Mouse (Mus musculus) cortical plate, adult 2 months (tissue): ENCODE data around the gene Nrg3. TPM values are rescaled to one million over a fixed set of nuclear protein-coding genes. Genes with fewer than 3 reads are reported as not detected.

Experiments
- H3K27ac ChIP-seq: fragments of 200-500 bp; 2 replicates; pipeline ENCODE4 v1.5.1; 2012; ENCODE audit warnings: low read length, control low read depth, inconsistent platforms; ENCODE audit not compliant: insufficient read depth
- H3K4me1 ChIP-seq: fragments of 200-500 bp; 2 replicates; pipeline ENCODE4 v1.6.1; 2011; ENCODE audit warnings: low read length; ENCODE audit not compliant: control insufficient read depth, insufficient read depth
- H3K4me3 ChIP-seq: fragments of 200-500 bp; 2 replicates; pipeline ENCODE4 v1.5.1; 2011; ENCODE audit warnings: mild to moderate bottlenecking, low read length, control low read depth; ENCODE audit not compliant: insufficient read depth
- CTCF ChIP-seq: fragments of 200-500 bp; IDR thresholded peaks from 2 replicates; pipeline ENCODE4 v1.5.1; 2011; ENCODE audit warnings: mild to moderate bottlenecking, control low read depth, low read length; ENCODE audit not compliant: insufficient read depth; ENCODE audit errors: extremely low read depth
- POLR2A ChIP-seq: fragments of 200-500 bp; IDR thresholded peaks from 2 replicates; pipeline ENCODE4 v1.6.1; 2011; ENCODE audit warnings: mild to moderate bottlenecking, low read length, control low read depth; ENCODE audit not compliant: insufficient read depth; ENCODE audit errors: extremely low read depth
- polyA plus RNA-seq: library from polyadenylated mRNA; depleted of rRNA; stranded (reverse); fragments of >200 nt; gene quantifications from 2 replicates; pipeline ENCODE4 v1.2.3, GENCODE M21; 2012

Gene Nrg3
- polyA plus RNA-seq, 1 experiment, result 33.3 TPM

GRCm38 (mm10) chr14:38594297-38594696 is 878.6 kb downstream of the Nrg3 start:
- no peak overlapping the region for H3K4me3 ChIP-seq
- H3K27ac ChIP-seq, result no peak overlapping the region
- H3K4me1 ChIP-seq, result peaks cover 2% of the 10 kb centered on the region; the same call in 1 of the 2 replicates
- TF ChIP-seq CTCF, result peak; percentile 10; the same call in 1 of the 2 replicates
- TF ChIP-seq POLR2A, result no peak

DNA sequence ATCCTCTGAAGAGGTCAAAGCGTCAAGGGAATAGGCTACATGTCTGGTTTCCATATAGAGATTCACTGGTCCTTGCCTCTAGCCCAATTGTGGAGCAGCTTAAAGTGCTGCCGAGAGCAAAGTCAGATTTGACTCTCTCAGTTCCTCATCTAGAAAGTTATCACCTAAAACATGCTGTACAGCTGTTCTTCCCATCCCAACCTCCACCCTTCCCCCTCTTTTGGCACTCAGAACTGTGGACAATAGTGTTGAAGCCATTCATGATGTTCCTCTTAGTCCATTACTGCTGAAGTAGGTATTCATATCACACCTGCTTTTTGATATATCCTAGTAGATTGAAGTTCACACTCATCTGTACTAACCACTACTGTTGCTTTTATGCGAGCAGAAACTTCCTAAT is 896.1 kb downstream of the Nrg3 start:
- no peaks in the 10 kb centered on the region for H3K4me1 ChIP-seq

DNA sequence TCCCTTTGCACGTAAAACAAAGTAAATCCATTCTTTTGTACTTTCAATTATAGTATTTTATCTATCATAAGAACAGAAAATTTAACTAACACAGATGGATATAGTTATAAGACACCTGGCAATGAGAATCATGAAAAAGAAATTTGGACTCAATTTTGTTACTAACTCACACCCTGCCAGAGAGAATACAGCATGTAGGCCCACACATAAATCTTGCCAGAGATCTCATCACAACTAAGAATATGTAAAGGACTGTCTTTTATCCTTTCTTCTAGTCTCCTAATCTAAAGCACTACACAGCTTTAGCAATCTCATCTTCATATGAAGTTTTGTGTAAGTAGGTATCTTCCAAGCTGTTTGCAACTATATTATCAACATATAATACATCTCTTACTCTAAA is 904.7 kb downstream of the Nrg3 start:
- H3K4me1 ChIP-seq, result no peaks in the 10 kb centered on the region; the same call in 1 of the 2 replicates
- H3K4me3 ChIP-seq, result no peak overlapping the region
- no peak for TF ChIP-seq CTCF
- TF ChIP-seq POLR2A, result no peak
- H3K27ac ChIP-seq, result no peak overlapping the region

More for the DNA sequence above, 896.1 kb downstream of the Nrg3 start:
- TF ChIP-seq POLR2A, result no peak
- H3K27ac ChIP-seq, result no peak overlapping the region
- no peak overlapping the region for H3K4me3 ChIP-seq

GRCm38 (mm10) chr14:38566182-38566581 is 906.7 kb downstream of the Nrg3 start:
- Histone ChIP-seq H3K4me3 (no peak overlapping the region), H3K4me1 (no peaks in the 10 kb centered on the region; the same call in 1 of the 2 replicates), H3K27ac (no peak overlapping the region)
- TF ChIP-seq POLR2A (no peak), CTCF (no peak)

DNA sequence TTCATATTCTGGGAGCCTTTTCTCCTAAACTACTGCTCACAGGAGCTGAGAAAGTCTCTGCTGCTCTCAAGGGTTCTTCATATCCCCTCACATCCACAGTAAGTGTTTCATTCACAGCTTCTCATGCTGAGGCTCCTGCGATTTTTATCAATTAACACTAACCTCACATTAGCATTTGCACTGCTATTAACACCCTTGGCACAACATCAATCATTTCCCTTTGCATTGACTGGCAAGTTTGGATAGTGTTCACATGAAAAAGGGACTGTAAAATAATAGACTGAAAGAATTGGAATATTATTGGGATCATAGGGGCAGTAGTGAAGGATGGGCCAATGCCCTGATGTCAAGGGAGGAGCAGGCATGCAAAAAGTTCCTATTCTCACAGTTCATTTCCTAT is 918.3 kb downstream of the Nrg3 start:
- H3K4me3 ChIP-seq, result no peak overlapping the region
- TF ChIP-seq POLR2A (no peak), CTCF (no peak)
- no peaks in the 10 kb centered on the region for H3K4me1 ChIP-seq
- H3K27ac ChIP-seq, result no peak overlapping the region

GRCm38 (mm10) chr14:38547257-38547656 is 925.6 kb downstream of the Nrg3 start:
- H3K27ac ChIP-seq, result no peak overlapping the region
- H3K4me3 ChIP-seq, result no peak overlapping the region
- peaks cover 2% of the 10 kb centered on the region; the same call in 1 of the 2 replicates for H3K4me1 ChIP-seq
- TF ChIP-seq CTCF (no peak), POLR2A (no peak)

DNA sequence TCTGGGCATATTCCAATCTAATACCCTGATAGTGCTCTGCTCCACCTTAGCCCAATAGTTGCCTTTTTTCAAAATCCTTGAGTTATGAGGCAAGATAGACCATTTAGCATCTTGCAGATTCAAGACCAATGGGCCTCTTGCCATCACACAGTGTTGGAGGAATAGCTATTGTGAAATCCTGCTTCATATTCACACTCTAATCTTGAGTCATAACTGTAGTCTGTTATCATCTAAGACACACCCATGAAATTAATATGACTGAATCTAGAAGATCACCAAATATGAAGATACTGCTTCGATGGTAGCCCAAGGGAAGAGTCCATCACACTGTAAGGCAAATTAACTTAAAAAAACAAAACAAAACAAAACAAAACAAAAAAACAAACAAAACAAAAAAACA is 937.7 kb downstream of the Nrg3 start:
- H3K4me1 ChIP-seq, result no peaks in the 10 kb centered on the region
- H3K4me3 ChIP-seq, result no peak overlapping the region
- H3K27ac ChIP-seq, result no peak overlapping the region
- TF ChIP-seq CTCF, result no peak
- no peak for TF ChIP-seq POLR2A

GRCm38 (mm10) chr14:38533495-38533894 is 939.4 kb downstream of the Nrg3 start:
- H3K4me1 ChIP-seq, result no peaks in the 10 kb centered on the region
- H3K4me3 ChIP-seq, result no peak overlapping the region
- H3K27ac ChIP-seq, result no peak overlapping the region
- no peak for TF ChIP-seq CTCF
- TF ChIP-seq POLR2A, result no peak

DNA sequence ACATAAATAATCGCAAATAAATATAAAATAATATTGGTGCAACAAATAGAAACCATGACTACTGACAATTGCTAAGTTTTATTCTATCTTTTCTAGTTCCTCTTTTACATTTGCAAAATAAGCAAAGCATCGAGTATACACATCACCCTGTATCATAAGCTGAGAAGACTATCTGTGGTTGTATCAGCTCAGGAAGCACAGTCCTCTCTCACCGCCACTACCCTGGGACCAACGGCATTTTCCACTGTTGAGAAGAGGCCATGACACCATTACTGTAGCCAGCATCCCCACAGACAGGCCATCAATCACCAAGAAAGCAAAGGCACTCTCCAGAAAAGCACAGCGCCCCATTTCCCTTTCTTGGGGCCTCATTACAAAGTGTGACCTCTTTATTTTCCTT is 956.7 kb downstream of the Nrg3 start:
- H3K27ac ChIP-seq, result no peak overlapping the region
- no peaks in the 10 kb centered on the region for H3K4me1 ChIP-seq
- no peak for TF ChIP-seq POLR2A
- no peak for TF ChIP-seq CTCF
- no peak overlapping the region for H3K4me3 ChIP-seq

DNA sequence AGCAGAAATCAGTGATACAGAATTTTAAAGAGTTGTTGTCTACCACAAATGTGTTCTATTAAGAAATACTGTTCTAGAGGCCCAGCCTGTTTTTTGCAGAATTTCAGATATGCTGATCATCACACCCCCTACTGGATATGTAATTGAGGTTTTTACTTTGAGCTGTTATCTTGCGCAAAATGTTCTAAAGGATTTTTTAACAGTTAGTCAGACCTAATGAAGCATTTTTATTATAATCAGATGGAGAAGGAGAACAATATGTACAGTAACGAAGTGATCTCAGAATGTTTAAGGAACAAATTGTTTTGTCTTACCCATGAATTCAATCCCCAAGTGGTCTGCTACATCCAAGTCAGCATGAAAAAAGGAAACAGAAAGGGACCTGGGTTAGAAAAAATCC is 963.9 kb downstream of the Nrg3 start:
- H3K27ac ChIP-seq, result no peak overlapping the region
- no peak overlapping the region for H3K4me3 ChIP-seq
- no peaks in the 10 kb centered on the region for H3K4me1 ChIP-seq
- TF ChIP-seq CTCF (no peak), POLR2A (no peak)

DNA sequence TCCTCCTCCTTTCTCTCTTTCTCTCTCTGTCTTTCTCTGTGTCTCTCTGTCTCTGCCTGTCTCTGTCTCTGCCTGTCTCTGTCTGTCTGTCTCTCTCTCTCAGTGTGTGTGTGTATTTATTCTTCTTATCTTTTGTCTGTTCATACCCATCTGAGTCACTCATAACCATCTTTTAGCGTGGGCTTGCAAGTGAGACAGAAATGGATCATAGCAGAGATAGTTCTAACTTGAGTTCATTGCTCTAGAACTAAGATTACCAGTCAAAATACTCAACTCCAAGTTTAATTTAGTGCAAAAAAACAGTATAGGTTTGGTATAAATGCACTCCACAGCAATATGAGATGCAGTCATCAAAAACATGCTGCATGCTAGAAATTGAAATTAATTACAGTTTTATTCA is 977.9 kb downstream of the Nrg3 start:
- no peak overlapping the region for H3K4me3 ChIP-seq
- no peak overlapping the region for H3K27ac ChIP-seq
- TF ChIP-seq CTCF (no peak), POLR2A (no peak)
- H3K4me1 ChIP-seq, result no peaks in the 10 kb centered on the region
